Mouse (Mus musculus): ENCODE measurements around the gene Camsap2. TPM values are rescaled to one million over a fixed set of nuclear protein-coding genes. Genes with fewer than 3 reads are reported as not detected.

Camsap2 gene
- polyA plus RNA-seq, 1 experiment from 2014 or later, result 7.7 TPM

- no peak overlapping the region for H3K4me2 ChIP-seq (replicated peaks; ENCODE audit: low read depth, low read length)
- peaks cover 53% of the 10 kb centered on the region for H3K36me3 ChIP-seq (ENCODE audit: insufficient read depth, low read length)
- H3K4me1 ChIP-seq (ENCODE audit: insufficient read depth, low read depth, low read length), result no peaks in the 10 kb centered on the region
- no peak overlapping the region for H3K9ac ChIP-seq (replicated peaks; ENCODE audit: low read depth)
- no peak overlapping the region for H3K27ac ChIP-seq (ENCODE audit: low read length)
- no peak for DNase-seq (ENCODE audit: low spot score)
- H3K9me3 ChIP-seq (ENCODE audit: low read length), result no peaks in the 10 kb centered on the region
- TF ChIP-seq CTCF (IDR thresholded peaks at IDR 0.05) (no peak), EP300 (IDR thresholded peaks at IDR 0.05) (no peak)
- no peak overlapping the region for H3K4me3 ChIP-seq (ENCODE audit: low read depth, low read length)
- ATAC-seq, result no peak
- no peaks in the 10 kb centered on the region for H3K27me3 ChIP-seq (replicated peaks; ENCODE audit: insufficient read depth, low read length)
- 91% methylated on average over 8 of the region's 8 CpGs for WGBS
Observed at GRCm38 (mm10) chr1:136277366-136277765, 68.5 kb downstream of the Camsap2 start.

GRCm38 (mm10) chr1:136268224-136268623, 77.7 kb downstream of the Camsap2 start:
- Histone ChIP-seq H3K27me3 (replicated peaks; ENCODE audit: insufficient read depth, low read length) (no peaks in the 10 kb centered on the region), H3K9me3 (ENCODE audit: low read length) (no peaks in the 10 kb centered on the region), H3K4me1 (ENCODE audit: insufficient read depth, low read depth, low read length) (no peaks in the 10 kb centered on the region), H3K9ac (replicated peaks; ENCODE audit: low read depth) (no peak overlapping the region), H3K27ac (ENCODE audit: low read length) (no peak overlapping the region), H3K36me3 (ENCODE audit: insufficient read depth, low read length) (peaks cover 15% of the 10 kb centered on the region; the same call in 1 of the 2 replicates), H3K4me3 (ENCODE audit: low read depth, low read length) (no peak overlapping the region), H3K4me2 (replicated peaks; ENCODE audit: low read depth, low read length) (no peak overlapping the region)
- peak; percentile 66 for ATAC-seq
- WGBS, result 46% methylated on average over 7 of the region's 7 CpGs
- TF ChIP-seq EP300 (IDR thresholded peaks at IDR 0.05) (no peak), CTCF (IDR thresholded peaks at IDR 0.05) (no peak)
- peak; percentile 17 for DNase-seq (ENCODE audit: low spot score)

DNA sequence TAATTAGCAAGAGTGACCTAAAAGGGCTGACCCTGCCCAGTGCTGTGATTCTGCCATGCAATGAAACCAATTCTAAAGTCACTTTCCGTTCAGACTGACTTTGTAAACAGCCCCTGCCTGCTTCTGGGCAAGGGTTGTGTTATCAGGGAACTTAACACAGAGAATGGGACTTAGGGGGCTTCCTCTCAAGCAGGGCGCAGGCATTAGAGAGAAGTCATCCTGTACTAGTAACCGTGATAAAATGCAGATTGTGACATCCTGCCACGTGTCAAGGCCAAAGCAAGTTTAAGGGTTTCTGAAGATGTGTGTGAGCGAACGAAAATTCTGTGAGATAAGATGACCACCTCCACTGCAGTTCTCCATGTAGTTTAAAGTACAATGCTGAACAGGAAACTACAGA, 79.8 kb downstream of the Camsap2 start:
- Histone ChIP-seq H3K27me3 (replicated peaks; ENCODE audit: insufficient read depth, low read length) (peaks cover 5% of the 10 kb centered on the region), H3K4me1 (ENCODE audit: insufficient read depth, low read depth, low read length) (no peaks in the 10 kb centered on the region), H3K9me3 (ENCODE audit: low read length) (no peaks in the 10 kb centered on the region), H3K9ac (replicated peaks; ENCODE audit: low read depth) (no peak overlapping the region), H3K27ac (ENCODE audit: low read length) (no peak overlapping the region), H3K4me2 (replicated peaks; ENCODE audit: low read depth, low read length) (no peak overlapping the region), H3K4me3 (ENCODE audit: low read depth, low read length) (no peak overlapping the region), H3K36me3 (ENCODE audit: insufficient read depth, low read length) (peaks cover 4% of the 10 kb centered on the region; the same call in 1 of the 2 replicates)
- TF ChIP-seq CTCF (IDR thresholded peaks at IDR 0.05), result no peak
- no peak for TF ChIP-seq EP300 (IDR thresholded peaks at IDR 0.05)
- 49% methylated on average over 6 of the region's 6 CpGs for WGBS
- DNase-seq (ENCODE audit: low spot score), result no peak
- no peak for ATAC-seq

- Histone ChIP-seq H3K27me3 (replicated peaks; ENCODE audit: insufficient read depth, low read length) (peaks cover 27% of the 10 kb centered on the region), H3K4me2 (replicated peaks; ENCODE audit: low read depth, low read length) (no peak overlapping the region), H3K9ac (replicated peaks; ENCODE audit: low read depth) (no peak overlapping the region), H3K36me3 (ENCODE audit: insufficient read depth, low read length) (no peaks in the 10 kb centered on the region), H3K27ac (ENCODE audit: low read length) (no peak overlapping the region), H3K4me3 (ENCODE audit: low read depth, low read length) (no peak overlapping the region), H3K4me1 (ENCODE audit: insufficient read depth, low read depth, low read length) (peaks cover 10% of the 10 kb centered on the region), H3K9me3 (ENCODE audit: low read length) (no peaks in the 10 kb centered on the region)
- TF ChIP-seq EP300 (IDR thresholded peaks at IDR 0.05) (no peak), CTCF (IDR thresholded peaks at IDR 0.05) (no peak)
- ATAC-seq (no peak), DNase-seq (ENCODE audit: low spot score) (no peak)
- 80% methylated on average over 5 of the region's 5 CpGs for WGBS
Observed at GRCm38 (mm10) chr1:136263355-136263754, 82.5 kb downstream of the Camsap2 start.

- Histone ChIP-seq H3K4me1 (ENCODE audit: insufficient read depth, low read depth, low read length) (peaks cover 10% of the 10 kb centered on the region), H3K9me3 (ENCODE audit: low read length) (no peaks in the 10 kb centered on the region), H3K9ac (replicated peaks; ENCODE audit: low read depth) (no peak within 1 kb of the TSS), H3K27me3 (replicated peaks; ENCODE audit: insufficient read depth, low read length) (peaks cover 34% of the 10 kb centered on the region), H3K4me3 (ENCODE audit: low read depth, low read length) (peak within 1 kb of the TSS; percentile 47), H3K4me2 (replicated peaks; ENCODE audit: low read depth, low read length) (peak within 1 kb of the TSS; percentile 93), H3K36me3 (ENCODE audit: insufficient read depth, low read length) (no peaks in the 10 kb centered on the region), H3K27ac (ENCODE audit: low read length) (no peak within 1 kb of the TSS)
- WGBS, result 23% methylated on average over 14 of the region's 28 CpGs
- DNase-seq (ENCODE audit: low spot score) (no peak), ATAC-seq (0 out of 2 replicates have a peak, but pooled peaks have one; percentile 4)
- TF ChIP-seq CTCF (IDR thresholded peaks at IDR 0.05), result no peak
- TF ChIP-seq EP300 (IDR thresholded peaks at IDR 0.05), result no peak
Observed at GRCm38 (mm10) chr1:136260635-136261238, 85.2 kb downstream of the Camsap2 start, which contains the start of gene Gpr25. Gene Gpr25, minus strand, starts transcription at chr1:136260873.

DNA sequence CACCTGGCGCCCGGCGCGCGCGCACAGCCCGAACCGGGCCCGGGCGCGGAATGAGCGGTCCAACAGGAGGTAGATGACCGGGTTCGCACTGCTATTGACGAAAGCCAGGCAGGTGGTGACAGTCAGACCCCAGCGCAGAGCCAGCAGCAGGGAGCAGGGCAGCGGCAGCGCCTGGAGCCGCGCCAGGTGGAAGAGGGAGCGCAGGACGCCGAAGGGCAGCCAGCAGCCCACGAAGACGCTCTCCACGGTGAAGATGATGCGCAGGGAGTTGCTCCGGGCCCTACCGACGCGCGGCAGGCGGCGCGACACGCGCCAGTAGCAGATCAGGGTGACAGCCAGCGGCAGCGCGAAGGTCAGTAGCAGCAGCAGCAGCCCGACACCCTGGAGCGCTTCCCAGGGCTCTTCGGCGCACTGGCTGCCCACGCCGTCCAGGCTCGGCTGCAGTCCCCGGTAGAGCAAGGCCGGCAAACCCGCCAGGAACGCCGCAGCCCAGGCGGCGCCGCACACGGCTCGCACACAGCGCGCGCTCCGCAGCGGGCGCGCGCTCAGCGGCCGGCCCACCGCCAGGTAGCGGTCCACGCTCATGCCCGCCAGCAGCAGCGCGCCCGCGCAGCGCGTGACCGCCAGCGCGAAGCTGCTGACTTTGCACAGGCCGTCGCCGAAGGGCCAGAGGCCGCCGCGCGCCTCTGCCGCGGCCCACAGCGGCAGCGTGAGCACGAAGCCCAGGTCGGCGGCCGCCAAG, 85.8 kb downstream of the Camsap2 start:
- DNase-seq (ENCODE audit: low spot score), result peak; percentile 47
- ATAC-seq, result peak; percentile 73
- WGBS, result under 1% methylated on average over 81 of the region's 95 CpGs

More for the DNA sequence above, 85.8 kb downstream of the Camsap2 start:
- TF ChIP-seq CTCF (IDR thresholded peaks at IDR 0.05), result no peak; the same call in 1 of the 2 replicates
- TF ChIP-seq EP300 (IDR thresholded peaks at IDR 0.05), result no peak
- Histone ChIP-seq H3K27ac (ENCODE audit: low read length) (no peak overlapping the region), H3K27me3 (replicated peaks; ENCODE audit: insufficient read depth, low read length) (peaks cover 34% of the 10 kb centered on the region), H3K36me3 (ENCODE audit: insufficient read depth, low read length) (no peaks in the 10 kb centered on the region), H3K4me1 (ENCODE audit: insufficient read depth, low read depth, low read length) (peaks cover 10% of the 10 kb centered on the region), H3K4me3 (ENCODE audit: low read depth, low read length) (peak overlapping the region; percentile 47), H3K9ac (replicated peaks; ENCODE audit: low read depth) (no peak overlapping the region), H3K9me3 (ENCODE audit: low read length) (no peaks in the 10 kb centered on the region), H3K4me2 (replicated peaks; ENCODE audit: low read depth, low read length) (peak overlapping the region; percentile 93)
